Mouse (Mus musculus) heart, adult 2 months (tissue): ENCODE measurements around the gene Wdr77. TPM values are rescaled to one million over a fixed set of nuclear protein-coding genes. Genes with fewer than 3 reads are reported as not detected.
"Not testable (repeated sequence)": the region's sequence is repeated elsewhere in the genome, so short reads cannot be mapped to it uniquely, and the experiment has no call there.

Experiments
- DNase-seq, 2 experiments: peaks; one replicate each; pipeline ENCODE4 v3.0.0; 2021
- H3K27ac ChIP-seq: fragments of 200-600 bp; 2 replicates; pipeline ENCODE4 v1.8.1; 2022
- H3K27me3 ChIP-seq: fragments of 200-500 bp; 2 replicates; pipeline ENCODE4 v1.6.1; 2012; ENCODE audit warnings: mild to moderate bottlenecking, low read length, inconsistent platforms, mixed read lengths; ENCODE audit not compliant: control insufficient read depth, insufficient read depth
- H3K36me3 ChIP-seq: fragments of 200-500 bp; 2 replicates; pipeline ENCODE4 v1.6.1; 2012; ENCODE audit warnings: low read length, inconsistent platforms; ENCODE audit not compliant: control insufficient read depth, insufficient read depth
- H3K4me1 ChIP-seq: fragments of 200-500 bp; 2 replicates; pipeline ENCODE4 v1.6.1; 2011; ENCODE audit warnings: low read length; ENCODE audit not compliant: control insufficient read depth, insufficient read depth
- H3K4me3 ChIP-seq: fragments of 200-600 bp; 2 replicates; pipeline ENCODE4 v1.8.1; 2022
- H3K79me2 ChIP-seq: fragments of 200-500 bp; replicated peaks from 2 replicates; pipeline ENCODE4 v1.6.1; 2012; ENCODE audit warnings: mild to moderate bottlenecking, inconsistent platforms, low read length, moderate library complexity, mixed read lengths; ENCODE audit not compliant: control insufficient read depth, insufficient read depth
- H3K9ac ChIP-seq: fragments of 200-500 bp; 2 replicates; pipeline ENCODE4 v1.6.1; 2012; ENCODE audit warnings: low read depth, mild to moderate bottlenecking, control low read depth, inconsistent platforms, low read length, mixed read lengths
- CTCF ChIP-seq: fragments of 200-600 bp; IDR thresholded peaks from 2 replicates; pipeline ENCODE4 v1.8.1; 2022; ENCODE audit warnings: antibody characterized with exemption, mild to moderate bottlenecking, moderate library complexity
- EP300 ChIP-seq: fragments of 200-500 bp; IDR thresholded peaks from 2 replicates; pipeline ENCODE4 v1.6.1; 2011; ENCODE audit warnings: low read depth, low read length, control low read depth; ENCODE audit not compliant: insufficient read depth
- POLR2A ChIP-seq: fragments of 200-500 bp; IDR thresholded peaks from 2 replicates; pipeline ENCODE4 v1.6.1; 2011; ENCODE audit warnings: mild to moderate bottlenecking, low read depth, low read length, control low read depth; ENCODE audit not compliant: insufficient read depth
- WGBS: fragments of 180-500 bp; shearing (Covaris S2); methylation state at CpG from one replicate; pipeline ENCODE4 v1.1.7; 2018; 5-methylcytosine and 5-hydroxymethylcytosine counted together
- intact Hi-C: fragments of 180-260 bp; cut with DNase I; formaldehyde crosslinking; loops from one replicate; pipeline ENCODE4 v1.15.1; 2025
- polyA plus RNA-seq: library from polyadenylated mRNA; depleted of rRNA; stranded (reverse); fragments of >200 nt; gene quantifications from 2 replicates; pipeline ENCODE4 v1.2.3, GENCODE M21; 2012
- total RNA-seq, 2 experiments: library from RNA; stranded (reverse); gene quantifications; 2 replicates each; pipeline ENCODE4 v1.2.3; 2021

The Wdr77 gene
- total and polyA plus RNA-seq, 3 experiments, result 37.8 to 40.9 (median 39.6) TPM

- DNase-seq, result no peak
- H3K4me1 ChIP-seq, result peaks cover 4% of the 10 kb centered on the region
- no peak for TF ChIP-seq EP300
- TF ChIP-seq POLR2A, result no peak
- no peak for TF ChIP-seq CTCF
- H3K4me3 ChIP-seq, result no peak overlapping the region
- no peaks in the 10 kb centered on the region for H3K36me3 ChIP-seq
- no peaks in the 10 kb centered on the region for H3K27me3 ChIP-seq
- H3K27ac ChIP-seq, result no peak overlapping the region
- WGBS, result 34% methylated on average over 10 of the region's 10 CpGs
- intact Hi-C loops, result no loop called here
- no peaks in the 10 kb centered on the region for H3K79me2 ChIP-seq
- H3K9ac ChIP-seq, result no peak overlapping the region
Observed at GRCm38 (mm10) chr3:105917656-105918354, 41.4 kb upstream of the Wdr77 start.

- intact Hi-C loops, result no loop called here
- H3K79me2 ChIP-seq, result no peaks in the 10 kb centered on the region
- 41% methylated on average over 3 of the region's 3 CpGs for WGBS
- H3K36me3 ChIP-seq, result no peaks in the 10 kb centered on the region
- no peak overlapping the region for H3K27ac ChIP-seq
- TF ChIP-seq POLR2A (no peak), CTCF (no peak), EP300 (no peak)
- no peak for DNase-seq
- H3K27me3 ChIP-seq, result no peaks in the 10 kb centered on the region
- no peak overlapping the region for H3K4me3 ChIP-seq
- H3K4me1 ChIP-seq, result peaks cover 4% of the 10 kb centered on the region
- H3K9ac ChIP-seq, result no peak overlapping the region
Observed at GRCm38 (mm10) chr3:105918355-105918745, 40.8 kb upstream of the Wdr77 start.

GRCm38 (mm10) chr3:105920743-105921142 is 38.4 kb upstream of the Wdr77 start:
- H3K27ac ChIP-seq, H3K36me3 ChIP-seq, intact Hi-C loops: not testable (repeated sequence)

GRCm38 (mm10) chr3:105921959-105922358 is 37.2 kb upstream of the Wdr77 start:
- no peak for DNase-seq
- Histone ChIP-seq H3K27me3 (no peaks in the 10 kb centered on the region), H3K4me3 (no peak overlapping the region), H3K27ac (no peak overlapping the region), H3K4me1 (no peaks in the 10 kb centered on the region), H3K36me3 (no peaks in the 10 kb centered on the region), H3K9ac (no peak overlapping the region), H3K79me2 (no peaks in the 10 kb centered on the region)
- WGBS, result 59% methylated on average over 2 of the region's 2 CpGs
- intact Hi-C loops, result no loop called here
- TF ChIP-seq CTCF (no peak), POLR2A (no peak), EP300 (no peak)

More at GRCm38 (mm10) chr3:105920743-105921142, 38.4 kb upstream of the Wdr77 start:
- not testable (repeated sequence) for H3K4me3 ChIP-seq, H3K9ac ChIP-seq, H3K79me2 ChIP-seq, H3K27me3 ChIP-seq, H3K4me1 ChIP-seq, DNase-seq

- no peaks in the 10 kb centered on the region for H3K27me3 ChIP-seq
- DNase-seq, result no peak
- no peak overlapping the region for H3K27ac ChIP-seq
- H3K4me3 ChIP-seq, result no peak overlapping the region
- no peak overlapping the region for H3K9ac ChIP-seq
- intact Hi-C loops, result no loop called here
- WGBS, result 85% methylated on average over 9 of the region's 9 CpGs
- no peaks in the 10 kb centered on the region for H3K4me1 ChIP-seq
- H3K36me3 ChIP-seq, result no peaks in the 10 kb centered on the region
- TF ChIP-seq CTCF, result no peak
- TF ChIP-seq POLR2A, result no peak
- no peak for TF ChIP-seq EP300
- no peaks in the 10 kb centered on the region for H3K79me2 ChIP-seq
Observed at GRCm38 (mm10) chr3:105924616-105925015, 34.6 kb upstream of the Wdr77 start.

GRCm38 (mm10) chr3:105927561-105928194 is 31.5 kb upstream of the Wdr77 start:
- TF ChIP-seq EP300, result no peak
- TF ChIP-seq POLR2A, result no peak
- no peak for TF ChIP-seq CTCF
- Histone ChIP-seq H3K4me1 (no peaks in the 10 kb centered on the region), H3K36me3 (no peaks in the 10 kb centered on the region), H3K4me3 (no peak overlapping the region), H3K79me2 (no peaks in the 10 kb centered on the region), H3K27me3 (no peaks in the 10 kb centered on the region), H3K27ac (no peak overlapping the region), H3K9ac (no peak overlapping the region)
- intact Hi-C loops, result no loop called here
- WGBS, result 83% methylated on average over 7 of the region's 7 CpGs
- DNase-seq, result no peak
